Mouse (Mus musculus) liver, embryonic 14.5 days (tissue): ENCODE measurements around the gene Ncor1.

Experiments used
- CTCF ChIP-seq: IDR thresholded peaks from 2 replicates; pipeline ENCODE4 v1.5.1; 2016; ENCODE audit warnings: antibody characterized with exemption, low read depth, control low read depth
- EP300 ChIP-seq: IDR thresholded peaks from 2 replicates; pipeline ENCODE4 v1.6.1; 2016; ENCODE audit warnings: antibody characterized with exemption, low read depth

DNA sequence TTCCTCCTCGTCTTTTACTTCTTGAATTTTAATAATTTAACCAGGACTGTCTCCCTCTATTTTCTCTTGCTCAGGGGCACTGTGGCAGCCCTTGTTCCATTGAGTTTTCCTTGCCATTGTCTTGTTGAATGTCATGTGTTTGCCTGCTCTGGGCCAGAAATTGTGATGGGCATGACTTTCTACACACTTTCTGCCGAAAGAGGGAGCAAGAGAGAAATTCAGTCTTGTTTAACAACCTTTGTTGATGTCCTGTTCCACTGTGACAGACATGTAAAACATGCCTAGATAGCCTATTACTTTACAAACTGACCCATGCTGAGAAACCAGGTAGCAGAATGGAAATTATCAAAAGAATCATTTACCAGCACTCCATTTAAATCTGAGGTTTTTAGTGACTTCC, 33.8 kb downstream of the Ncor1 start:
- TF ChIP-seq EP300: no peak
- TF ChIP-seq CTCF: peak; percentile 18; the same call in 1 of the 2 replicates
